Mouse (Mus musculus): ENCODE data around the gene Mgam. TPM values are rescaled to one million over a fixed set of nuclear protein-coding genes. Genes with fewer than 3 reads are reported as not detected.
A peak's percentile ranks its signal among the peaks of the same experiment; 100 is the strongest.
"Not testable (repeated sequence)": the region's sequence is repeated elsewhere in the genome, so short reads cannot be mapped to it uniquely, and the experiment has no call there.

The Mgam gene
- polyA plus RNA-seq (2015; fragmentation: Nextera tagmentation; extraction: Ambion mirVana), result 0.13 and 0.16 TPM in 2 replicates

- H3K27me3 ChIP-seq, result no peaks in the 10 kb centered on the region
- ATAC-seq (ENCODE audit: low FRiP score, low read depth), result no peak
- no peak within 1 kb of the TSS for H3K4me2 ChIP-seq
- no peaks in the 10 kb centered on the region for H3K36me3 ChIP-seq
- H3K4me3 ChIP-seq, result no peak within 1 kb of the TSS
- H3K9ac ChIP-seq, result no peak within 1 kb of the TSS
- H3K9me3 ChIP-seq, result no peaks in the 10 kb centered on the region
- H3K27ac ChIP-seq (replicated peaks), result no peak within 1 kb of the TSS
- H3K4me1 ChIP-seq (replicated peaks), result no peaks in the 10 kb centered on the region
- WGBS, result 88% methylated on average over 8 of the region's 8 CpGs
Measured at GRCm38 (mm10) chr6:40628406-40629000, at the start of gene Mgam. Gene Mgam, plus strand, starts transcription at chr6:40628831.

GRCm38 (mm10) chr6:40584336-40584735 lies 44.3 kb upstream of the Mgam start:
- Histone ChIP-seq H3K36me3 (no peaks in the 10 kb centered on the region), H3K9ac (no peak overlapping the region), H3K4me2 (no peak overlapping the region), H3K9me3 (no peaks in the 10 kb centered on the region), H3K27ac (replicated peaks) (no peak overlapping the region), H3K4me3 (no peak overlapping the region), H3K4me1 (replicated peaks) (no peaks in the 10 kb centered on the region), H3K27me3 (no peaks in the 10 kb centered on the region)
- no peak for ATAC-seq (ENCODE audit: low FRiP score, low read depth)
- WGBS, result 84% methylated on average over 6 of the region's 6 CpGs

- Histone ChIP-seq H3K4me1 (replicated peaks) (no peaks in the 10 kb centered on the region), H3K36me3 (no peaks in the 10 kb centered on the region), H3K27me3 (no peaks in the 10 kb centered on the region), H3K4me3 (no peak within 1 kb of the TSS), H3K4me2 (no peak within 1 kb of the TSS), H3K9me3 (no peaks in the 10 kb centered on the region), H3K9ac (no peak within 1 kb of the TSS), H3K27ac (replicated peaks) (no peak within 1 kb of the TSS)
- 86% methylated on average over 5 of the region's 5 CpGs for WGBS
- ATAC-seq (ENCODE audit: low FRiP score, low read depth), result no peak
Measured at GRCm38 (mm10) chr6:40585645-40586044, 43.0 kb upstream of the Mgam start, which contains the start of gene Clec5a. Gene Clec5a, minus strand, starts transcription at chr6:40585821.

GRCm38 (mm10) chr6:40588346-40588745 lies 40.3 kb upstream of the Mgam start:
- ATAC-seq (ENCODE audit: low FRiP score, low read depth), result no peak
- Histone ChIP-seq H3K36me3 (no peaks in the 10 kb centered on the region), H3K9ac (no peak overlapping the region), H3K27me3 (no peaks in the 10 kb centered on the region), H3K27ac (replicated peaks) (no peak overlapping the region), H3K9me3 (no peaks in the 10 kb centered on the region), H3K4me2 (no peak overlapping the region), H3K4me3 (no peak overlapping the region), H3K4me1 (replicated peaks) (no peaks in the 10 kb centered on the region)
- WGBS, result 94% methylated on average over 2 of the region's 2 CpGs

DNA sequence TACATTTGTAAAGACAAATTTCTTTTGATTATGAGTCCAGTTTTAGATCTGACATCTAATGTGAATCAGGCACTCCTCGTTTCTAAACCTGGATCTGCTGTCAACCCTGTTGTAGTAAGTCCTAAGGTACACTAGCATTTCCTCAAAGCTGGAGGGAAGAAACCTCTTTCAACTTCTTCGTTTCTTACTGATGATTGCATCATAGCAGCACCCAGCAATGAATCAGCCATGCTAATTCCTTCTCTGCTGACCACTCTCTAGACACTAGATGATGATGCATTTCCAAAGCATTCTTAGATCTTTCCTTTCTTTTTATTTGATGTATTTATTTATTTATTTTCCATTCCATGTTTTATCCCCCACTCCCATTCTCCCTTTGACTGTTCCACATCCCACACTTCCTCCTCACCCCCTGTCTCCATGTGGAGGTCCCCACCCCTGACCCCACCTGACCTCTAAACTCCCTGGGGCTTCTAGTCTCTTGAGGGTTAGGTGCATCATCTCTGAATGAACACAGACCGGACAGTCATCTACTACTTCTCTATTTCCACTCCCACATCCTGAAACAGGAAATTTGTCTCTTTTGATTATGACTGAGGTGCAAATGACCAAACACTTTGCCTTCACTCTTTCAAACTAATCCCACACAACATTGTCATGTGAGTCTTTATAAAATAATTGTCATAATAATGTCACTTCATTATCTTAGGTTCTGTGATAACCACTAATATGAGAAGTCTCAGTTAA lies 33.7 kb upstream of the Mgam start:
- Histone ChIP-seq H3K36me3 (no peaks in the 10 kb centered on the region), H3K4me3 (no peak overlapping the region), H3K27me3 (no peaks in the 10 kb centered on the region), H3K27ac (replicated peaks) (no peak overlapping the region), H3K4me2 (no peak overlapping the region), H3K9ac (no peak overlapping the region), H3K4me1 (replicated peaks) (no peaks in the 10 kb centered on the region), H3K9me3 (no peaks in the 10 kb centered on the region)
- WGBS, result 76% methylated on average over 3 of the region's 3 CpGs
- no peak for ATAC-seq (ENCODE audit: low FRiP score, low read depth)

DNA sequence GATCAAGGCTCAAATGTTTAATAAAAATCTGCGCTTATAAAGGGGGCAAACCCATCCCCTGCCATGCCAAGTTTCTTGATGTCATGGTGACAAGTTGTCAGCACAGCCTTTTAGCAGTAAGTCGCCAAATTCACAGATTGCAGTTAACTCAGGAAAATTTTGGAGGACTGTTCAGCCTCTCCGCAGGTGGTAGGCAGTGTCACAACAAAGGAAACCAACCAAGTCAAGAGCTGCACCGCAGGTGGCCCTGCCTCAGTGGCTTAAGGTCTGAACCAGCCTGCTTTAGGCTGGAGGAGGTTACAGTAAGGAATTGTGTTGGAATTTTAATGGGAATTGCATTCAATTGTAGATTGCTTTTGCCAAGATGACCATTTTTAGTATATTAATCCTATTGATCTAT lies 30.1 kb upstream of the Mgam start:
- H3K27ac ChIP-seq (replicated peaks); H3K9me3 ChIP-seq; H3K36me3 ChIP-seq; H3K4me2 ChIP-seq; H3K4me3 ChIP-seq; H3K4me1 ChIP-seq (replicated peaks); ATAC-seq (ENCODE audit: low FRiP score, low read depth); H3K9ac ChIP-seq; H3K27me3 ChIP-seq: not testable (repeated sequence)
- 36% methylated on average over 4 of the region's 4 CpGs for WGBS

- Histone ChIP-seq H3K4me1 (replicated peaks) (no peaks in the 10 kb centered on the region), H3K36me3 (no peaks in the 10 kb centered on the region), H3K4me3 (no peak overlapping the region), H3K27ac (replicated peaks) (no peak overlapping the region), H3K9me3 (no peaks in the 10 kb centered on the region), H3K9ac (no peak overlapping the region), H3K4me2 (no peak overlapping the region), H3K27me3 (no peaks in the 10 kb centered on the region)
- ATAC-seq (ENCODE audit: low FRiP score, low read depth), result no peak
Measured at GRCm38 (mm10) chr6:40607431-40607830, 21.2 kb upstream of the Mgam start.

- Histone ChIP-seq H3K4me3 (no peak overlapping the region), H3K27ac (replicated peaks) (no peak overlapping the region), H3K9ac (no peak overlapping the region), H3K36me3 (no peaks in the 10 kb centered on the region), H3K4me1 (replicated peaks) (no peaks in the 10 kb centered on the region), H3K9me3 (no peaks in the 10 kb centered on the region), H3K4me2 (no peak overlapping the region), H3K27me3 (no peaks in the 10 kb centered on the region)
- peak; percentile 45; the same call in 1 of the 2 replicates for ATAC-seq (ENCODE audit: low FRiP score, low read depth)
- 59% methylated on average over 8 of the region's 8 CpGs for WGBS
Measured at GRCm38 (mm10) chr6:40610244-40610643, 18.4 kb upstream of the Mgam start.

DNA sequence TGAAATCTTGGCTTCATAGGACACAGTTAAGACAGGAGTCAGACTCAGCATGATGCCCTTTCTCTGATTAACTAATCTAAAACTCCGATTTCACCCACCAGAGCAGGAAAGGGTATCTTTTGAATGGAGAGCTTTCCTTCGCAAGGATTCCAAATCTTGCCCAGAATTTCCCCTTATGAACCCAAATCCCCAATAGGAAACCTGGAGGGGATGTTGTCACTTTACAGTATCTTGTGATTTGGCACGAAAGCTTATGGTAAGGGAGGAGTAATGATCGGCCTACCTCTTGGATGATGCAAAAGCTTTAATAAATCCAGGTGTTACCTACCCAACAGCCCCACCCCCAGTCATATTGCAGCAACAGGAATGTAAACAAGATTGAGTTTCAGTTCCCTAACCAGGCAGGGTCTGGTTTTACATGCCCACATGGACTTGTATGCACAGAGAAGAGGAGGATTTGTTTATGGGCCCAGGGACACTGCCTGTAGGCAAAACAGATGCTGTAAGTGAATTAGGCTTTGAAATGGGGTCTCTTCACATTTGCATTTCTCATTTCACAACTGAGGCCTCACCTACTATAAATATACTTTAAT lies 15.3 kb upstream of the Mgam start, which contains the start of gene Tas2r138:
Gene Tas2r138, minus strand, starts transcription at position 51 of the 593 bp plus-strand sequence.
- no peak within 1 kb of the TSS for H3K4me3 ChIP-seq
- ATAC-seq (ENCODE audit: low FRiP score, low read depth), result no peak
- H3K4me1 ChIP-seq (replicated peaks), result no peaks in the 10 kb centered on the region
- 87% methylated on average over 4 of the region's 4 CpGs for WGBS
- H3K9me3 ChIP-seq, result no peaks in the 10 kb centered on the region
- H3K9ac ChIP-seq, result no peak within 1 kb of the TSS
- H3K27me3 ChIP-seq, result no peaks in the 10 kb centered on the region
- no peaks in the 10 kb centered on the region for H3K36me3 ChIP-seq
- no peak within 1 kb of the TSS for H3K4me2 ChIP-seq
- H3K27ac ChIP-seq (replicated peaks), result no peak within 1 kb of the TSS

- no peaks in the 10 kb centered on the region for H3K4me1 ChIP-seq (replicated peaks)
- 28% methylated on average over 2 of the region's 2 CpGs for WGBS
Measured at GRCm38 (mm10) chr6:40617965-40618364, 10.7 kb upstream of the Mgam start.

DNA sequence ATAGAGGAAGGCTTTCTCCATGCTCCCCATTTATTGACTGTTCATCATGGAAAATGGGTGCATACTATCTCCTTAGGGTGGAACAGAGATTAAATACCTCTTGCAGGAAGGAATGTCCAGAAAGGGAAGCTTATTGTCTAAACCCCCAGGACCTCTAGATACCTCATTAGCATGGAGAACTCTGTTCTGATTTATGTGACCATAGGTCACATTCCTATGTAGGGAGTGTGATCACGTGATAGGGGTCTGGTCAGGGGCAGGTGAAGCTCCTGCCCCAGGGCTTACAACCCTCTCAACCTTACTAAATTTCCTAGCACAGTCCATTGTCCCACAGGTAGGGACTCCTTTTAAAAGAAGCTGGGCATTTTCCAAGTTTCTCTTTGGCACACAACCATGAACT lies 2.5 kb upstream of the Mgam start:
- no peak for ATAC-seq (ENCODE audit: low FRiP score, low read depth)
- H3K27me3 ChIP-seq, result no peaks in the 10 kb centered on the region
- no peak overlapping the region for H3K9ac ChIP-seq
- H3K4me2 ChIP-seq, result no peak overlapping the region
- H3K9me3 ChIP-seq, result no peaks in the 10 kb centered on the region
- H3K27ac ChIP-seq (replicated peaks), result no peak overlapping the region
- H3K36me3 ChIP-seq, result no peaks in the 10 kb centered on the region
- no peak overlapping the region for H3K4me3 ChIP-seq
- no peaks in the 10 kb centered on the region for H3K4me1 ChIP-seq (replicated peaks)
- WGBS, result 65% methylated on average over 1 of the region's 1 CpGs

More at GRCm38 (mm10) chr6:40617965-40618364, 10.7 kb upstream of the Mgam start:
- H3K9me3 ChIP-seq, result no peaks in the 10 kb centered on the region
- no peak overlapping the region for H3K27ac ChIP-seq (replicated peaks)
- 0 out of 2 replicates have a peak, but pooled peaks have one; percentile 66 for ATAC-seq (ENCODE audit: low FRiP score, low read depth)
- H3K27me3 ChIP-seq, result no peaks in the 10 kb centered on the region
- no peaks in the 10 kb centered on the region for H3K36me3 ChIP-seq
- H3K4me3 ChIP-seq, result no peak overlapping the region
- H3K9ac ChIP-seq, result no peak overlapping the region
- H3K4me2 ChIP-seq, result no peak overlapping the region

- no peak for ATAC-seq (ENCODE audit: low FRiP score, low read depth)
- Histone ChIP-seq H3K9ac (no peak overlapping the region), H3K9me3 (no peaks in the 10 kb centered on the region), H3K4me1 (replicated peaks) (no peaks in the 10 kb centered on the region), H3K36me3 (no peaks in the 10 kb centered on the region), H3K4me2 (no peak overlapping the region), H3K27ac (replicated peaks) (no peak overlapping the region), H3K4me3 (no peak overlapping the region), H3K27me3 (no peaks in the 10 kb centered on the region)
- 41% methylated on average over 1 of the region's 1 CpGs for WGBS
Measured at GRCm38 (mm10) chr6:40634640-40635071, 6.0 kb downstream of the Mgam start.

Measured in hindbrain, embryonic 15.5 days (tissue).